Mouse (Mus musculus) neural tube, embryonic 12.5 days (tissue): ENCODE measurements at regions not wholly inside any gene's neighbourhood (a gene's known extent, or its start where the extent isn't known, plus 50 kb on each side); places are given as distances from the start of the nearest gene placed in this dataset.

Source experiments
- ATAC-seq: fragments of 200-750 bp; cut with Nextera tagmentation; 2 replicates; pipeline ENCODE4 v1.8.0; 2017; ENCODE audit warnings: low read depth, mild to moderate bottlenecking, moderate TSS enrichment, moderate library complexity; ENCODE audit not compliant: low FRiP score
- H3K27ac ChIP-seq: fragments of 300-500 bp; sonication (generic); 2 replicates; pipeline ENCODE4 v1.5.1; 2016
- H3K27me3 ChIP-seq: fragments of 300-500 bp; sonication (generic); replicated peaks from 2 replicates; pipeline ENCODE4 v1.6.1; 2016; ENCODE audit warnings: mild to moderate bottlenecking
- H3K36me3 ChIP-seq: fragments of 300-500 bp; sonication (generic); 2 replicates; pipeline ENCODE4 v1.6.1; 2016; ENCODE audit warnings: mild to moderate bottlenecking
- H3K4me1 ChIP-seq: fragments of 300-500 bp; sonication (generic); 2 replicates; pipeline ENCODE4 v1.6.1; 2016
- H3K4me2 ChIP-seq: fragments of 300-500 bp; sonication (generic); replicated peaks from 2 replicates; pipeline ENCODE4 v1.6.1; 2016; ENCODE audit warnings: mild to moderate bottlenecking
- H3K4me3 ChIP-seq: fragments of 300-500 bp; sonication (generic); 2 replicates; pipeline ENCODE4 v1.5.1; 2016
- H3K9ac ChIP-seq: fragments of 300-500 bp; sonication (generic); 2 replicates; pipeline ENCODE4 v1.6.1; 2016; ENCODE audit warnings: mild to moderate bottlenecking
- H3K9me3 ChIP-seq: fragments of 300-500 bp; sonication (generic); 2 replicates; pipeline ENCODE4 v1.6.1; 2016; ENCODE audit warnings: mild to moderate bottlenecking
- WGBS: fragments of 180-500 bp; shearing (Covaris S2); methylation state at CpG from one replicate; pipeline ENCODE4 v1.1.7; 2016; 5-methylcytosine and 5-hydroxymethylcytosine counted together

DNA sequence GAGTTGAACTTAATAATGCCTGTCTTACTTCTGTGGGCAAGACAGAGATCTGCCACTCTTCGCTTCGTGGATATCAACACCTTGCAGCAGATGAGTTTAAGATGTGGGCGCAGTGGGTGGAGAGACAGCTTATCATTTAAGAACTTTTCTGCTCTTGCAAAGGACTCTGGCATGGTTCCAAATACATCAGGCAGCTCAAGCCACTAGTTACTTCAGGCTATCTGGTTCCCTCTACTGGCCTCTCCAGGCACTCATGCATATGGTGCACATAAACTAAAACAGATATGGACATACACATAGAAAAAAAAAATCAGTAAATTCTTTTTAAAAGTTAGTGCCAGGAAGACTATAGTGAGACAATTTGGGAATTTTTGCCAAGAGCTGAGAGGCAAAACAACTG is 560.5 kb upstream of the Sall1 start:
- H3K9me3 ChIP-seq, result no peaks in the 10 kb centered on the region
- H3K36me3 ChIP-seq, result no peaks in the 10 kb centered on the region
- H3K4me3 ChIP-seq, result no peak overlapping the region
- no peak overlapping the region for H3K27ac ChIP-seq
- no peak overlapping the region for H3K4me2 ChIP-seq
- WGBS, result 97% methylated on average over 3 of the region's 3 CpGs
- no peaks in the 10 kb centered on the region for H3K27me3 ChIP-seq
- no peak overlapping the region for H3K9ac ChIP-seq
- ATAC-seq, result no peak
- no peaks in the 10 kb centered on the region for H3K4me1 ChIP-seq

DNA sequence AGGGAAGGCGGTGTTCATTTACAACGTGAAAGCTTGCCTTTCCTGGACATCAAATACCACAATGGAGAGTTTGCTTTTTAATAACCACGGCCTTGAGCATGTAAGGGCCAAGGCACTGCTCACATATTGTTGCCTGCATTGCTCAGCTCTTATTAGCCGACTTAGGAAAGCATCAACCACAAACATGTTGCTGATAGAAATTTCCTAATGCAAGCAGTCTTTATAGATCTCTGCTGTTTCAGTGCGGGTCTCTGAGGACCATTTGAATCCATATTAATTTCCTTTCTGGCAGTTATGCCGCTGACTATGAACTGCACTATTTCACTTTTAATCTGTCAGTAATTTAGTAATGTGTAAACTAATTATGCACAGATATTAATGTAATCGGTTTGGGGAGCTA is 552.4 kb upstream of the Sall1 start:
- Histone ChIP-seq H3K27ac (no peak overlapping the region), H3K4me1 (no peaks in the 10 kb centered on the region), H3K27me3 (no peaks in the 10 kb centered on the region), H3K36me3 (no peaks in the 10 kb centered on the region), H3K4me2 (no peak overlapping the region), H3K4me3 (no peak overlapping the region), H3K9ac (no peak overlapping the region), H3K9me3 (no peaks in the 10 kb centered on the region)
- 70% methylated on average over 7 of the region's 7 CpGs for WGBS
- ATAC-seq, result no peak

DNA sequence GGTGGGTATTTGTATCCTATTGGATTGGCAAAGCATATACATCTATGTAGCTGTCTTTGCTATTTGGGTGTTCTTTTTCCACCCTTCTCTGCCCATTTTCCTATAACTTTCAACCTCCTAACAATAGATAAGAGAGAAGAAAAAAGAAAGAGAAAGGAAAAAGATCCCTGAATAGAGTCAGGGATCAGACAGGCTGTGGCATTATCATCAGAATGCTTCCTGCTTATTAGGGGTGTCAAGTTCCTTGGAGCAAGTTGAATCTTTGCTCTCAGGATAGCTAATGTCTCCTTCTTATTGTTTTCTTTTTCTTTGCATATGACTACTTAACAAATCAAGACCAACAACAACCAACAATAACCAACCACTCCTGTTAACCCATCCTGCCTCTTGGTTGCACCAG is 539.1 kb upstream of the Sall1 start:
- Histone ChIP-seq H3K27me3 (no peaks in the 10 kb centered on the region), H3K4me3 (no peak overlapping the region), H3K36me3 (no peaks in the 10 kb centered on the region), H3K27ac (no peak overlapping the region), H3K4me1 (no peaks in the 10 kb centered on the region), H3K4me2 (no peak overlapping the region), H3K9ac (no peak overlapping the region), H3K9me3 (no peaks in the 10 kb centered on the region)
- ATAC-seq, result no peak

DNA sequence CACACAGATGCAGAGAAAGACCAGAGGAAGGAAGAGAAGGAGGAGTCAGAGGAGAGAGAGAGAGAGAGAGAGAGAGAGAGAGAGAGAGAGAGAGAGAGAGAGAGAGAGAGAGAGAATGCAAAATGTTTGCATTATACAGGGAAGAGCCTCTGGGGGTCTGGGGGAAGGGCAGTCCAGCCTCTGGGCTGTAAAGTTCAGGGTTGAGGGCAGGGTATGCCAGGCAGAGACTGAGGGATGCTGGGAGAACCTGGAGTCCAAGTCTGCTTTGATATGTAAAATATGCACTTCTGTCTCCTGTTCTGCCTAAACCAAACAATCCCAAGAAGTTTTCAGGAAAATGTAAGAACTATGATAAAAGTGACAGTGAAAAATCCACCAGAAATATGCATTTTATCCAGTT is 538.6 kb upstream of the Sall1 start:
- Histone ChIP-seq H3K4me2 (no peak overlapping the region), H3K9ac (no peak overlapping the region), H3K9me3 (no peaks in the 10 kb centered on the region), H3K4me3 (no peak overlapping the region), H3K36me3 (no peaks in the 10 kb centered on the region), H3K27ac (no peak overlapping the region), H3K4me1 (no peaks in the 10 kb centered on the region), H3K27me3 (no peaks in the 10 kb centered on the region)
- ATAC-seq, result no peak

DNA sequence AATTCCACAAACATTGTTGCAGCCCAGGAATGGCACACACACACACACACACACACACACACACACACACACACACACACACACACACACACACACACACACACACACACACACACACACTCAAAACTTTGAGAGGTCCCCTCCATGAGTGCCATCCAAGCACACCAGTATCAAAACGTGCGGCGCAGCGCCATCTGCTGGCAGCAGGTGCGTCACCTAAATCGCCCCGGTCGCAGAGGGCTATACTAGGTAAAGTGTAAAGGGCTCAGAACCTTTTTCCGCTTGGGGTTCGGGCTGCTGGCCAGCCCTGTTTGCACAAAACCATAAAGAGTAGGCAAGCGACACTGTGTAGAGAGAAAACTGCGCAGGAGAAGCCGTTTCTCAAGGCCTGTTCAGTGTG is 527.9 kb upstream of the Sall1 start:
- Histone ChIP-seq H3K4me1 (peaks cover 21% of the 10 kb centered on the region), H3K9ac (no peak overlapping the region), H3K4me2 (peak overlapping the region; percentile 36; the same call in 1 of the 2 replicates), H3K27ac (no peak overlapping the region), H3K36me3 (no peaks in the 10 kb centered on the region), H3K4me3 (peak overlapping the region; percentile 11; the same call in 1 of the 2 replicates), H3K9me3 (no peaks in the 10 kb centered on the region), H3K27me3 (no peaks in the 10 kb centered on the region)
- peak; percentile 69; the same call in 1 of the 2 replicates for ATAC-seq
- WGBS, result under 1% methylated on average over 13 of the region's 13 CpGs

DNA sequence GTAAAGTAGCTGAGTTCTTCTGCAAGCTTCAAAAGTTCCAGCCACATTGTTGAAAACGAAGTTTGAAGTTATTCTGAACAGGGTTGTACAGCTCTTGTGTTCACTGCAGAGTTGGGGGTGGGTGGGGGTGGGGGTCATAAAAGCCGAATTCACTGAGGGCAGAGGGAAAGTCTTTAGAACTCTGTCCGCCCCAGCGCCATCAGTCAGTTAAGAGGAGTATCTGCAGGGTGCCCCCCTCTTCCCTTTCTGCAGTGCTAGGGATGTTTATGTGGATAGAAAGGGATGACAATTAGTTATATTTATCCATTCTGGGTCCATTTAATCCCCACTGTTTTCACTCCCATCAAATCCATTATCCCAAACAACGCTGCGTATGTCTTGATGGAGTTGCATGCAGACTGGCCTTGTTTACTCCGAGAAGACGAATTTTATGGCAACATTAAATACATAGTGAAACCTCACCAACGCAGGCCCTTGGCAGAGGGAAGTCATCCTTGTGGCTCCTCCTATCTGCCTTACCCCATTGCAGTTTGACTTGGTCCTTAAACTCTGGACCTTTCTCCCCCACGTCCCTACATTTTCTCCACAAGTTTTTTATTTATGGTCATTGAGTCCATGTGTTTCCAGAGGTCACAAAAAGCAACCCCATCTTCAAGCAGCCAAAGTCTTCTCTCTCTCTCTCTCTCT is 526.8 kb upstream of the Sall1 start:
- Histone ChIP-seq H3K9ac (no peak overlapping the region), H3K4me1 (peaks cover 25% of the 10 kb centered on the region), H3K4me2 (no peak overlapping the region), H3K36me3 (no peaks in the 10 kb centered on the region), H3K9me3 (no peaks in the 10 kb centered on the region), H3K27me3 (no peaks in the 10 kb centered on the region), H3K27ac (no peak overlapping the region), H3K4me3 (no peak overlapping the region)
- peak; percentile 42; the same call in 1 of the 2 replicates for ATAC-seq
- 4% methylated on average over 10 of the region's 10 CpGs for WGBS

DNA sequence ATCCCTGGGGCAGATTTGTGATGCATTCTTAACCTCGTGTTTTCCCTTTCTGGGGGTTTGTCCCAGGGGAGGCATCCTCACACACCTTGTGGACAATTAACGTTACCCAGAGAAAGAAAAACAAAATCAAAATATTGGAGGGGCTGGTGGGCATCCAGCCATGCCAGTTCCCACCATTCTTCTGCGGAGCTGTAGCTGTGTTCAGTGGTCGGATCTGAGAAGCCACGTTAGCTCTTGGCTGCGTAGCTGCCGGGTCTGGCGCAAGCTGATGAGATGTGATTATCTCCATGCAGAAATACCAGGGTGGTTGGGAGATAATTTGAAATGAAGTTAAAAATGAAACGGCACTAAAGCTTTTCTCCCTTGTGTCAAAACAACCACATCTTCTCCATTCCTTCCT is 525.4 kb upstream of the Sall1 start:
- ATAC-seq, result no peak
- H3K27ac ChIP-seq, result no peak overlapping the region
- H3K4me1 ChIP-seq, result peaks cover 25% of the 10 kb centered on the region
- WGBS, result 47% methylated on average over 9 of the region's 9 CpGs
- no peaks in the 10 kb centered on the region for H3K9me3 ChIP-seq
- no peaks in the 10 kb centered on the region for H3K27me3 ChIP-seq
- no peak overlapping the region for H3K9ac ChIP-seq
- no peak overlapping the region for H3K4me2 ChIP-seq
- H3K36me3 ChIP-seq, result no peaks in the 10 kb centered on the region
- H3K4me3 ChIP-seq, result no peak overlapping the region

DNA sequence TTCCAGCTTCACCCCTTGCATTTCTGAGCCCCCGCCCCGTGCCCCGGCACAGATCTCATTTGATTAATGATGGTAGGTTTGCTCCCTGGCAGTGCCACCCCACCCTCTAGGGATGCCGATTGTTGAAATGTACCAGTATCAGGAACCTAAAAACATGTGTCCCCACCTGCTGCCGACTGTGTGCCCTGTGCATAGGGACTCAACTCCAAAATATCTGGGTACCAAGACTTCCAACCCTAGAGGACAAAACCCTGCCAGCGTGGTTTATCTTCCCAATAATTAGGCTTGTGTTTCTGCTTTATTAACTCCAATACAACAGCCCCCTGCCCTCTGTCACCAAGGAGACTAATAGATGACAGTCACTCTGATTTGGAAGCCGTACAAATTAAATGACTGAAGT is 524.7 kb upstream of the Sall1 start:
- WGBS, result 34% methylated on average over 7 of the region's 7 CpGs
- Histone ChIP-seq H3K27me3 (no peaks in the 10 kb centered on the region), H3K36me3 (no peaks in the 10 kb centered on the region), H3K4me1 (peaks cover 29% of the 10 kb centered on the region), H3K4me2 (no peak overlapping the region), H3K9ac (no peak overlapping the region), H3K4me3 (no peak overlapping the region), H3K27ac (no peak overlapping the region), H3K9me3 (no peaks in the 10 kb centered on the region)
- no peak for ATAC-seq

DNA sequence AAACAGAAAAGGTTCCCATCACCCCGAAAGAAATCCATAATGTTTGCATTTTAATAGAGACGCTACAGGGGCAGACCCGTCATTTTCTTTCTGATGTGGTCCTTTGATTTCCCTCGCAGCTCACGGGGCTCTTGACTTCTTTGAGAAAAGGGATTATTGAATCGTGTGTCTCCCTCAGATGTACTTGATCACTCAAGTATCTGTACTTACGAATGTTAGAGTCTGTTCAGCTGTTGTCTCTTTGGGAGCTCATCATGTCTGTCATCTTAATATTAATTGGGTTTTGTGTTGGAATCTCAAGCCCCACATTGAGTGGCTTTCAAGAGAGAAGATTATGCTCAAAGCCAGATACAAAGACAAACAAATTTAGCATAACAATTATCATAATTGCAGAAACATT is 523.0 kb upstream of the Sall1 start:
- H3K4me3 ChIP-seq, result no peak overlapping the region
- no peaks in the 10 kb centered on the region for H3K27me3 ChIP-seq
- H3K9ac ChIP-seq, result no peak overlapping the region
- H3K4me1 ChIP-seq, result peaks cover 32% of the 10 kb centered on the region
- no peaks in the 10 kb centered on the region for H3K9me3 ChIP-seq
- no peak overlapping the region for H3K27ac ChIP-seq
- H3K4me2 ChIP-seq, result no peak overlapping the region
- WGBS, result 59% methylated on average over 7 of the region's 7 CpGs
- H3K36me3 ChIP-seq, result no peaks in the 10 kb centered on the region
- ATAC-seq, result no peak

DNA sequence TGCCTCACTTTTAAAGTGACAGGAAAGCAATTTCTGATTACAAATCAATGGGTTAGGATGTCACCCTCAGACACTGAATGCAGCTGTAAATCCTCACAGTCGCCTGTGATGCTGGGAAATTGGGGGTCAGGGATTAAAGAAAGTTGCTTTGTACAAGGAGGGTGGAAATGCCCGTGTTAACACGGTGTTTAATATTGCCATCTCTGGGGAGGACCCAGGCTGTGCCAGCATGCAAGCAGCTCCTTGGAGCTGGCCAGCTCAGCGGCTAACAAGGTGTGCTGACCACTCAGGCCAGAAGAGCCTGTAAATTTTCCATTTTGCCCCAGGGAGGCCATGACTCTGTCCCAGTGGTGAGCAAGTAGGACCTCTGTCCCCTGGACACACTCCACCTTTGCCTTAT is 522.5 kb upstream of the Sall1 start:
- H3K4me2 ChIP-seq, result no peak overlapping the region
- H3K27me3 ChIP-seq, result no peaks in the 10 kb centered on the region
- H3K36me3 ChIP-seq, result no peaks in the 10 kb centered on the region
- H3K4me3 ChIP-seq, result no peak overlapping the region
- H3K4me1 ChIP-seq, result peaks cover 32% of the 10 kb centered on the region
- no peak for ATAC-seq
- no peak overlapping the region for H3K9ac ChIP-seq
- WGBS, result 24% methylated on average over 4 of the region's 4 CpGs
- no peak overlapping the region for H3K27ac ChIP-seq
- H3K9me3 ChIP-seq, result no peaks in the 10 kb centered on the region

DNA sequence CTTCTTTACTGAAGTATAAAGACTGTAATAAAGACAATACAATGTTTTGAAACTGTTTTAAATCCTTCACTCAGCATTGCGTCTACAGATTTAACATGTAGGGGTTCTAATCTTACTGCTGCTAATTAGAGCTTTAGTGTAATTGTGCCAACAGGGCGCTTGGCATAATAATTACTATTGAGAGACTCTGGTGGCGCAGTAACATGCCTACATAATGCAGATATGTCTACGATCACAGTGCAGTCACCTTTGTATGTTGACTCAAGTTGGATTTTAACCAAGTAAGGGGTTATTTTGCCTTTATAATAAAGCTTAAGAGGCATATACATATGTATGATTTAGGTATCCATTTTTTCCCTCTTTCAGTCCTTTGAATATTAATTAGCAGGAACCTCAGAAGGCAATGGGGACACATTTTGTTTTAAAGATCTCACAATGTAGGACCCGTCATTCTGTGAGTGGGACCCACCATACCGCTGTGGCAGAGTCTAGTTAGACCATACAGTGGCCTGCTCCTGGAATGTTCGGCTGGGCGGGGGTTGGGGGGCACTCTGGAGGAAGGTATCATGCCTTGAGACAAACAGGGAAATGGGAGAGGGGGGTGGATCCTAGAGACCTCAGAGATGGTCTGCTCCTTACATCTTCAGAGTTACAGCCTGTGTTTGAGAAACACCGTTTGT is 521.3 kb upstream of the Sall1 start:
- no peak overlapping the region for H3K4me2 ChIP-seq
- no peaks in the 10 kb centered on the region for H3K27me3 ChIP-seq
- no peak overlapping the region for H3K27ac ChIP-seq
- H3K9ac ChIP-seq, result no peak overlapping the region
- no peaks in the 10 kb centered on the region for H3K9me3 ChIP-seq
- 86% methylated on average over 9 of the region's 9 CpGs for WGBS
- no peak overlapping the region for H3K4me3 ChIP-seq
- H3K4me1 ChIP-seq, result peaks cover 29% of the 10 kb centered on the region
- no peaks in the 10 kb centered on the region for H3K36me3 ChIP-seq
- ATAC-seq, result no peak

DNA sequence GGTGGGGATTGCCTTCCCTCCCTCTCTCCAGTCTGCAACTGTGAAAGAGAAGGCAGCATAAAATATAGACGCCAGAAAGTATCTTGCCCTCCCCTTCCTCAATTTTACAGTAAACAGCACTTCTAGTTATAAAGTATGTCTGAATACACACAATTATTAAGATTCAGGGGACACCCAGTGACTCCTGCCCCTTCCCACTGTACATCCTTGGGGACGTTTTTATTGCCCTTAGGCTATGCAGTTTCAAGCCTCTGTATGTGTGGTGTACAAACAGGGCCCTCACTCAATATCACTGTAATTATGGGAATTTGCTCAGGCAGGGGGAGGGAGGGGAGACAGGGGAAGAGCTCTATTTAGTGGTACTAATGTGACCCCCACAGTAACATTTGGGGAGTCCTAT is 519.6 kb upstream of the Sall1 start:
- Histone ChIP-seq H3K27ac (no peak overlapping the region), H3K4me3 (no peak overlapping the region), H3K4me1 (peaks cover 18% of the 10 kb centered on the region; the same call in 1 of the 2 replicates), H3K36me3 (no peaks in the 10 kb centered on the region), H3K4me2 (no peak overlapping the region), H3K9ac (no peak overlapping the region), H3K9me3 (no peaks in the 10 kb centered on the region), H3K27me3 (no peaks in the 10 kb centered on the region)
- no peak for ATAC-seq
- 48% methylated on average over 2 of the region's 2 CpGs for WGBS

DNA sequence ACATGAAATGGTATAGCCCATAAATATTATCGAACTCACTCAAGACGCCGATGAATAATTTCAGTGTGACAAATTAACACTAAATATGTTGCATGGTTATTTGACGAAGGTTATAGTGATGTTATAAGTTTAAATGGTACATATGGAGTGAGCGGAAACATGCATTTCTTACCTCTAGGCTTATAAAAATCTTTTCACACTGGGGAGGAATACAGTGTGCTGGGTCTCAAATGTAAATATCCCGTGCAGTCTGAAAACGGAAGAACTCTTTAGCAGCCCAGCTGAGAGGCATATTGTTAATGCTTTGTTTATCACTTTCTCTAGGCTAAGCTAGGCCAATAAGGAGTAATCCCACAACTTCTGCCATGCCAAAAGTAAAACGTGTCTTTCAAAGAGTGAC is 518.6 kb upstream of the Sall1 start:
- Histone ChIP-seq H3K4me3 (no peak overlapping the region), H3K36me3 (no peaks in the 10 kb centered on the region), H3K27ac (no peak overlapping the region), H3K27me3 (no peaks in the 10 kb centered on the region), H3K4me2 (no peak overlapping the region), H3K4me1 (peaks cover 16% of the 10 kb centered on the region; the same call in 1 of the 2 replicates), H3K9ac (no peak overlapping the region), H3K9me3 (no peaks in the 10 kb centered on the region)
- no peak for ATAC-seq
- WGBS, result 66% methylated on average over 8 of the region's 8 CpGs
